Mouse (Mus musculus) lung, postnatal 0 days (tissue): ENCODE results near the gene Glyctk.

Source experiments
- CTCF ChIP-seq: IDR thresholded peaks from 2 replicates; pipeline ENCODE4 v1.5.1; 2016; ENCODE audit warnings: antibody characterized with exemption, mild to moderate bottlenecking
- EP300 ChIP-seq: IDR thresholded peaks from 2 replicates; pipeline ENCODE4 v1.6.1; 2016; ENCODE audit warnings: antibody characterized with exemption, mild to moderate bottlenecking, control low read depth

DNA sequence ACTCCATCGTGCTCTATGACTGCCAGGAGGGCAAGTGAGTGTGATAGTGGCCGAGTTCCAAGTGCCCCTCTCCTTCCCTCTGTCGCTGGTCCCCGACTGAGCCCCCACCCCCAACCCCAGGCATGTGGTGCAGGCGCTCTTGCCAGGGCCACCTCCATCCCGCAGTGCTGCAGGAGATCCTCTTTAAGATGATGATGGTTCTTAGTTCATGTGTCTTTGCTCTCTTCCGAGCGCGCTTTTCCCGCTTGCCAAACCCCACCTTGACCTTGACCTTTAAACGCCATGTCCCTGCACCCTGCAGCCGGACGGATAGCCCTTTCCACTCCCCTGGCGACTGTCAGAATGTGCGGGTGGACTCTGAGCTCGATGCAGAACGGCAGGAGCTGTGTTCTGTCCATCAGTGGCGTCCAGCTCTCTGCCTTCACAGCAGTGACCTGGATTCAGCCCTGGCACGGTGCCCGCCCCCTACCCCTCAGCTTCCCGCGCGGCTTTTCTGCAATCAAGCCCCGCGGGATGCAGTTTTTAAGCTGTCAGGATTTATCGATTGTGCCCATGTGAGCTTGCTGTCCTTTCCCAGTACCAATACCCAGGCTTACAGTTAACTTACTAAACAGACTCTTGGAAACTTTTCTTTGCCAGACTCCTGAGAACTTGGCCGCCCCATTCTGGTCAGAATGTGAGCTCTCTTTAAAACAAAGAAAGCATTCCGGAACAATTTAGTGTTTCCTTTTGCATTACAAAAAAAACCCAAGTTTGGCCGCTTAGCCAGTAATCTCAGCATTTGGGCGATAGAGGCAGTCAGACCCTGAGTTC, 13.6 kb upstream of the Glyctk start:
- TF ChIP-seq CTCF (no peak), EP300 (no peak)
